Mouse (Mus musculus) C2C12 (cell line): ENCODE measurements at regions not wholly inside any gene's neighbourhood (a gene's known extent, or its start where the extent isn't known, plus 50 kb on each side); places are given as distances from the start of the nearest gene placed in this dataset.

Experiments
- CTCF ChIP-seq: IDR thresholded peaks from one replicate; pipeline ENCODE4 v1.5.1; 2011; ENCODE audit not compliant: control insufficient read depth, insufficient read depth, insufficient read length
- USF1 ChIP-seq: IDR thresholded peaks from one replicate; pipeline ENCODE4 v1.6.1; 2011; ENCODE audit warnings: low read depth, mild to moderate bottlenecking, control low read depth, moderate library complexity

GRCm38 (mm10) chr16:93096175-93096574 is 270.2 kb upstream of the Runx1 start:
- TF ChIP-seq CTCF (no peak), USF1 (no peak)
